Mouse (Mus musculus): Measurements from ENCODE around the gene Wdr95.

GRCm38 (mm10) chr5:149566957-149567356, 38.5 kb downstream of the Wdr95 start:
- no peak for TF ChIP-seq CTCF (IDR thresholded peaks at IDR 0.05)
- TF ChIP-seq EP300 (IDR thresholded peaks at IDR 0.05): peak; percentile 98
